Mouse (Mus musculus): Measurements from ENCODE around the gene BC024063.
"Not testable (repeated sequence)": the region's sequence is repeated elsewhere in the genome, so short reads cannot be mapped to it uniquely, and the experiment has no call there.

BC024063 gene

GRCm38 (mm10) chr10:82082728-82083621 is at the start of gene BC024063:
Gene BC024063, plus strand, starts transcription at chr10:82083353.
- DNase-seq = peak; percentile 86

- no peak for DNase-seq
Measured at GRCm38 (mm10) chr10:82042191-82042590, 41.0 kb upstream of the BC024063 start.

GRCm38 (mm10) chr10:82046603-82047002 is 36.5 kb upstream of the BC024063 start:
- DNase-seq = no peak

- peak; percentile 95 for DNase-seq
Measured at GRCm38 (mm10) chr10:82047597-82048459, 35.3 kb upstream of the BC024063 start, which contains the start of gene Zfp873. Gene Zfp873, plus strand, starts transcription at chr10:82048123.

GRCm38 (mm10) chr10:82048460-82048804 is 34.7 kb upstream of the BC024063 start:
- not testable (repeated sequence) for DNase-seq

GRCm38 (mm10) chr10:82083622-82083971 is 444 bp downstream of the BC024063 start:
- not testable (repeated sequence) for DNase-seq

GRCm38 (mm10) chr10:82117206-82117605 is 34.1 kb downstream of the BC024063 start:
- DNase-seq = no peak

- DNase-seq = peak; percentile 92
Measured at GRCm38 (mm10) chr10:82127850-82128401, 44.8 kb downstream of the BC024063 start, which contains the start of gene AU041133. Gene AU041133, plus strand, starts transcription at chr10:82128013.

GRCm38 (mm10) chr10:82145282-82145681 is 62.1 kb downstream of the BC024063 start:
- no peak for DNase-seq

GRCm38 (mm10) chr10:82147571-82147970 is 64.4 kb downstream of the BC024063 start:
- no peak for DNase-seq

Measured in cerebellum, adult 9-10 months (tissue).